Mouse (Mus musculus) gastrocnemius, postnatal 10 days (tissue): ENCODE measurements around the gene Kctd15. TPM values are rescaled to one million over a fixed set of nuclear protein-coding genes. Genes with fewer than 3 reads are reported as not detected.

Experiments
- DNase-seq: peaks from one replicate; pipeline ENCODE4 v3.0.0; 2021; ENCODE audit warnings: mixed read lengths
- total RNA-seq, 2 experiments: library from RNA; stranded (reverse); gene quantifications; 2 replicates each; pipeline ENCODE4 v1.2.3; 2021

The Kctd15 gene
- total RNA-seq, 2 experiments from 2014 or later: 37.0 to 37.2 TPM

DNA sequence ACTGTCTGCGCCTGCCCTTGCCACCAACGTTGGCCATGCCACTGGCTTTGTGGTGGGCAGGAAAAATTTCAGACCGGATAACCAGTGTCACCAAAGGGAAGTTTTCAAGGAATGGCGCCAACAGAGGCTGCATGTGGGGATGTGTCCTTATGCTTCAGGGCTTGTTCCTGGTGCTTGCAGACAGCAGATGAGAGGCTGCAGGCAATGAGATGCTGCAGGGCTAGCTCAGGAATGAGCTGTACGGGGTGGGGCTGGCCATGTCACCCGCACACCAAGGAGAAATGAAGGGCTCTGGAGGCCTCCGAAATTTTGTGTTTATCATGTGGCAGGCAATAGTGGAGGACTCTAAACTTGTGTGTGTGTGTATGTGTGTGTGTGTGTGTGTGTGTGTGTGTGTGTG, 6.6 kb upstream of the Kctd15 start:
- DNase-seq: no peak

DNA sequence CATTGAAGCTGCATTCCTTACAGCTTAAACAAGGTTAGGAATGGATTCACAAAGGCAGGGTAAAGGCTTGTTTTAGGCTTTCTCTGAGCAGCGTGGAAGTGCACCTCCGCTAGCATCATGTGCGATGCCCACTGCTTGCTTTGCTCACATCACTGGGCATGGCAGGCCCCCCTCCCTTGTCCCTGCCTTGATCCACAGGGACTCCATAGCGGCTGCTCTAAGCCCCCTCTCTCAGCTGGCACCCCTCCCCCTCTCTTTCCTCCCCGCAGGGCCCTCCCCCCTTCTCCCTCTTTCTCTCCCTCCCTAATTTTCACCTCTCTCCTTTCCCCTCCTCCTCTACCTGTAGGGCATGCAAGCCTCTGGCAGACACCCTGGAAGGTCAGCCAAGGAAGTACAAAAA, 5.7 kb upstream of the Kctd15 start:
- no peak for DNase-seq

- no peak for DNase-seq
Measured at GRCm38 (mm10) chr7:34659386-34660085, 3.0 kb upstream of the Kctd15 start.

DNA sequence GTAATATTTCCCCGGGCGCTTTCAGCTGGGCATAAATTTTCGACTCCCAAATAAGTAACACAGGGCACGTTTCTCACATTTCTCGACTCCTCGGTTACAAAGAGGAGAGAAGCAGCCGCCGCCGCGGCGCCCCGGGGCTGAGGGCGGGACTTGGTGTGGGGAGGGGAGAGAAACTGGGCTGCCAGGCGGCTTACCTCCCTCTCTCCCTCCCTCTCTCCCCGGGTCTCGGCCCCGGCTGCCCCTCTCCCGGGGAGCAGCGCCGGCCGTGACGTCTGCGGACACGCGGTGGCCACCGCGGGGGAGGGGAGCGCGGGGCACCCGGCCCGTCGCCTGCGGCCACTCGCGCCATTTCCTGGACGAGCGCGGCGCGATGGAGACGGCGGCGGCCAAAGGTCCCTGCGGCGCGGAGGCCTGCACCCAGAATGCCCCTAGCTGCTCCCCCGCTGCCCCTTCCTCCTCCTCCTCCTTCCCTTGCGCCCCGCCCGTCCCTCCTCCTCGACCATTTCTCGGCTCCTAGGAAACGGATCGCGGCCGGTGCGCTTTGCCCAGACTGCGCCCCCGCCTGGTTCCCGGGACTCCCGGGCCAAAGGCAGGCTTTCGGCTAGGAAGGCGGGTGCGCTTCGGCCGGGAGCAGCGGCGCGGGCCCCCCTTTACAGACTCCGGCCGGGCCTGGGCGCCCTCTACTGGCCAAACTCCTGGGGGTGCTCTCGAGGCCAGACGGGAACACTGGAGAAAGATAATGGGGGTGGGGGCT, 1.3 kb downstream of the Kctd15 start:
- DNase-seq: peak; percentile 97

GRCm38 (mm10) chr7:34654441-34655085, 2.0 kb downstream of the Kctd15 start:
- peak; percentile 72 for DNase-seq

DNA sequence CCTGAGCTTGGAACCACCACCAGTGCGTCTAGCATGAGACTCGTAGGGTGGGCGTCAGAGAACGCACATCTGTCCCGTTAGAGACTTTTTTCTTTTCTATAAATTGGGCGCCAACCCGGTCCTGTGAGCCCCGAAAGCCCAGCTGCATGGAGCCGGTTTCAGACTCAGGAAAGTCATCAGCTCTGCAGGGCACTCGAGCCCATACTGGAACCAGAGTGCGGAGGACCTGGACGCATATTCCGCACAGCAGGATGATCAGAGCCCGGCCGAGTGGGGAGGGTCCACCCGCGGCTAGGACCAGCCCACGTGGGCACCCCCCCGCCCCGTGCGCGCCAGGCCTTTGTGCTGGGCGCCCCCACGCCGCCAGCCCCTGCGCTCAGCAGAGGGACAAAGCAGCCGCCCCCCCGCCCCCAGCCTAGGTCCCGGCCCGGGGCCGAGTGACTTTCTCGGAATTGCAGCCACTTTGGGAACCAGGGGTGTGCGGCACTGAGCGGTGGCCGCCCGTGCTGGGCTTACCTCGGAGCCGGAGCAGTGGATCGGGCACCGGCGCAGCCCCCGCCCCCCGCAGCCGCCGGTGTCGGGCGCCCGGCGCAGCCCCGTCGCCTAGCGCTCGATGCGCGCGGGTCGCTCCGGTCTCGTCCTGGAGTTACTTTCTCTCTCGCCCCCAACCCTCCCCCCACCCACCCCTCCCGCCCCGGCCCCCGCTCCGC, 2.6 kb downstream of the Kctd15 start:
- peak; percentile 53 for DNase-seq

- DNase-seq: peak; percentile 69
Measured at GRCm38 (mm10) chr7:34652751-34653502, 3.6 kb downstream of the Kctd15 start.

- DNase-seq: no peak
Measured at GRCm38 (mm10) chr7:34651381-34651780, 5.2 kb downstream of the Kctd15 start.

DNA sequence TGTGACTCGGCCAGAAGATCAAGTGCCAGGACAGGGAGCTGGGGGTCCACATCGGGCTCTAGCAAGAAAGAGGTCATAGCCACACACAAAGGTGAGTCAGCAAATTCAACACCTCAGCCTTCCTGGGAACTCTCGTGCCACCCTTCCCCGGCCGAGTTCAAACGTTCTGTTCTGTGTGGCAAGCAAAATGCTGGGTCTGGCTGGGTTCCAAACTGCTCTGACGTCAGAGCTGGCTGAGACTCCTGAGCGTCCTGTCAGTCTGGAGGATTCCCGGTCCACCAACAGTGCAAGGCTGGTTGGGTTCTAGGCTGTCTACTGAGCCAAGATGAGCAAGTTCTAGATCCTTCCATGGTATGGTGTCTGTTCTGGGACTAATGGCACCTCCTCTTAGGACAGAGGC, 9.5 kb downstream of the Kctd15 start:
- DNase-seq: peak; percentile 68

GRCm38 (mm10) chr7:34646144-34646795, 10.3 kb downstream of the Kctd15 start:
- DNase-seq: no peak

DNA sequence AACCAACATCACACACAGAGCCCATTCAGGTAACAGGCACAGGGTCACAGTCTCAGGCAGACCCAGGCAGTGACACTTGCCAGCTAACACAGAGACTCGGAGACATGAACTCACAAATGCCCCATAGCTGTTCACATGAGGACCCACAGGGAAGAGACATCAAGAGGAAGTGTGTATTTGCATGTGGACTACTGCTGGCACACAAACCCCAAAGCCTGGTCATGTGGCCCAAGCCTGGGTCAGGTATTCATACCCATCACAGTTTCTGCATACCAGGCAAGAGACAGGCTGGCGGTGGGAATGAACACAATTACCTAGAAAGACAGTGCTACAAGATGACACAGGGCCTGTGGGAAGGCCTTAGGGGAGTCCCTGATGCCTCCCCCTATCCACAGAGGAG, 10.9 kb downstream of the Kctd15 start:
- DNase-seq: no peak

DNA sequence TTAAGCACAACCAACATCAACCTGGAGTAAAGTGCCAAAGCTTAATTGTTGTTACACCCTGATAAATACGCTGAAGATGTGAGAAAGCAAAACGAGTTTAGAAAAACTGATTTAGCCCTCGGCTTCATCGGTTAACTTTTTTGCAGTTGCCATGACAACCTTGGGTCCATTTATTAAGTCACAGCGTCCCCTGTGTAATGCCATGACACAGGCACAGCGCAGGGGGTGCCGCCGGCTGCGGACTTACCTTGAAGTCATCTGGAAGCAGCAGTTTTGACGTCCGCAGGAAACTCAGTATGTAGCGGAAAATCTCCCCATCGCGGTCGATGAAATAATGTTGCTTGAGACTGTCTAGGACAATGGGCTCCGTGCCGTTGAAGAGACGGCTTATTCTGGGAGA, 11.9 kb downstream of the Kctd15 start:
- DNase-seq: no peak

- DNase-seq: no peak
Measured at GRCm38 (mm10) chr7:34643329-34643728, 13.2 kb downstream of the Kctd15 start.

- no peak for DNase-seq
Measured at GRCm38 (mm10) chr7:34641968-34642367, 14.6 kb downstream of the Kctd15 start.

DNA sequence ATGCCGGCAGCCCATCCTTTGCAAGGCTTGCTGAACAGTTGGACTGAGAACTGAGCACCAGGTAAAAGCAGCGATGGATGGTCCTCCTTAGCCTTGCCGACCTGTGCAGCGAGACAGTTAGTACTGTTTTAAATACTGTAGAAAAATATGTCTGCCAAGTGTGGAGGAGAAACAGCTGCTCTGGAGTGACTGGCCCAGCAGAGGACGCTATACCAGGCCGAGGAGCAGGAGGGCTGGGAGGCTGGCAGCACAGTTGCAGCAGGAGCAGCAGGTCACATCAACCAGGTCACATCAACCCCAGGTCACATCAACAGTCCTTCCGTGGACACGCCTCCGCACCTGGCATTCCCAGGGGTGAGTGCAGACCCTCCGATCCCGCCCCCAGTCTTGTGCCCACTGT, 16.7 kb downstream of the Kctd15 start:
- DNase-seq: no peak

DNA sequence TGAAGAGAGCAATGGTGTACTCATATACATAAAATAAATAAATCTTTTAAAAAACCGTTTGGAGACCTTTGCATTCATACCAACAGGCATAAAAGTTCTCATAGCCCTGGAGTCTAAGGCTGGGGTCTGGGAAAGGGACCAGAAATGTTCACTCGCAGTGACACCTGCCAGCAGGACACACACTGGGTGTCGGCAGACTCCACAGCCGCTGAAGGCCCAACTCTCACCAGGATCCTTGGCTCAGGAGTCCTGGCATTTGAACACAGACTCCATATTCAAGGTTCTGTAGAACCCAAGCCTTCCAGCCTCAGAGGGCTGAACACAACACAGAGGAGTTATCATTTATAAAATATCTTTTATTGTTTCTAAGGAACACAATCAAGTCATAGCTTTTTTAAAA, 19.9 kb downstream of the Kctd15 start:
- DNase-seq: no peak

DNA sequence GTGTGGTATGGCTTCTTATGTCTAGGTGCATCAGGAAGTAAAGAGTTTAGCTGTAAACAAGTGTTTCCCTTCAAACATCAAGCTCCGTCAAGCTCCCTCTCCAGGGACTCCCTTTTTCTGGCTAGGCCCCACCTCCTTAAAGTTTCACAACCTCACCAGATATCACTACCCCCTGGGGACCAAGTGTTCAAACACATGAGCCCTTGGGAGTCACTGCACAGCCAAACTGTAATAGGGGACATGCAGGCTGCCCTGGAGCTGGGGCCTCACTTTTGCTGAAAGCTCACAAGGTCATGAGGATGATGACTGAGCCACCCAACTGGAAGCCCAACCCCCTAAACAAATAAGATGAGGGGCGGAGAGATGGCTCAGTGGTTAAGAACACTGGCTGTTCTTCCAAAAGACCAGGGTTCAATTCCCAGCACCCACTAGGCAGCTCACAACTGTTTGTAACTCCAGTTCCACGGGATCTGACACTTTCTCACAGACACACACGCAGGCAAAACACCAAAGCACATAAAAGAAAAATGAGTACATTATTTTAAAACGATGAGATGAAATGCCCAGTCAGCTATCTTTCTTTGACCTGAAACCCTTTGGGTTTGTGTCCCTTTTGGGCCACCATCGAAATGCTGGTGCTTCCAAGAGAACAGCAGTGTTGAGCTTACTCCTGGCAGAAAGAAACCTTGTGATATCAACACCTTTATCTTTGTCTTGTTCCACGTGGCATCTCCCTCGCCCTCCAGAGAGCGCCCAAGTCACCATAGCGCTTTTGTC, 23.4 kb downstream of the Kctd15 start:
- DNase-seq: no peak

DNA sequence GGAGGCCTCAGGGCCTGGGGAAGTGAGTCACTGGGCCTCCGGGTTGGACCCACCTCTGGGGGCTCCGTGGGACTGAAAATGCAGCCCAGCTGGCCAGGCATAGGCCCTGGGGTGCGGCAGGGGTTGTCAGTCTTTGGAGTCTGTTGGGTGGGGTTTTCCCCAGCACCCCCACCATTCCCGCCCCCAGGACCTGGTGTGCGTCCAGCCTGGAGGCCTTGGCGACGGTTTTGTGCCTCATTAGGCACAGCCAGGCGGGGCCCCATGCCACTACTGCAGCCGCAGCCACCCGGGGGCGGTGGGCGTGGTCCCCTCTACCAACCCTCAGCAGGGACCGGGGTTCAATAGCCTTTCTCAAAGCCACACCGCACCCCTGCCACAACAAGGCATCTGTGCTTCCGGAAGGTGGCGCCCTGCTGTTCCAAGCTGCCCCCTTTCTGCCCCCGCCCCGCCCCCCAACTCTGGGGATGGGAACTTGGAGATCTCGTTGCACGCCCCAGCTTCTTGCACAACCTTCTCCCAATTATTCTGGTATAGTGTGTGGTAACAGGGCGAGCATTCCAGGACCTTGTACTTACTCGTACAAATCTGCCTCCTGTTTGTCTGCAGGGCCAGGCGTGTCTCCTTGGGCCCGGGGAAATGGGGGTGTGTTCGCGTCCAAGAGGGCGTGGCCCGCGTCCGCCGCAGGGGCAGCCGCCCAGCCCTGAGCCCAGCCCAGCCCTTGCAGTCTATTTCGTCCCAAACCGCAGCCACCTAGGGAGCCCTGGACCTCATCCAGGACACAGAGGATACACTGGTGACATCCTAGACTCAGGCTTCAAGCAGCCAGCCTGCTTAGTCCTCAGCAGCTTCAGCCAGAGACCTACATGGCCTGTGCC, 26.1 kb downstream of the Kctd15 start:
- peak; percentile 78 for DNase-seq

DNA sequence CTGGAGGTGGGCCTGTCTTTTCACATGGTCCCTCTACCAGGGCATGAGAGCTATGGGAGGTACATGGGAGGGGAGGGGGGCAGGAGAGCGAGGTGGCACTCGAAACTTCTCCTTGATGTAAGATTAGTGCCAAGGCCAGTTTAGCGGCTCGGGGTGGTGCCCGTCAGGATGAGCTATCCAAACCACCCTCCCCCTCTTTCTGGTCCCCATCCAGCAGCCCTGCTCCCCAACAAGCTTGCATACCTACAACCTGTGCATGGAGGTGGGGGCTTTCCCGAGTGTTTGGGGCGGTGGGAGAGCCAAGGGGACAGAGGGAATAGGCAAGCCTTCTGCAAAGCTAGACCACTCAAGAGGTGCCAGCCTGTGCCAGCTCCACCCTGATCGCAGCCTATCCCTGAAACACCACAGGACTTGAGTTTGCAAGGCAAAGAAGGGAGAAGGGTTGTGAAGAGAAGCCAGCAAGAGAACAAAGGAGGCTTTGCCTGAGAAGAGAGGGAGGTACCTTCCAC, 26.8 kb downstream of the Kctd15 start:
- peak; percentile 31 for DNase-seq
